Mouse (Mus musculus) cortical plate, adult 2 months (tissue): Measurements from ENCODE around the gene Pola2.

Experiments
- CTCF ChIP-seq: fragments of 200-500 bp; IDR thresholded peaks from 2 replicates; pipeline ENCODE4 v1.5.1; 2011; ENCODE audit warnings: mild to moderate bottlenecking, control low read depth, low read length; ENCODE audit not compliant: insufficient read depth; ENCODE audit errors: extremely low read depth
- POLR2A ChIP-seq: fragments of 200-500 bp; IDR thresholded peaks from 2 replicates; pipeline ENCODE4 v1.6.1; 2011; ENCODE audit warnings: mild to moderate bottlenecking, low read length, control low read depth; ENCODE audit not compliant: insufficient read depth; ENCODE audit errors: extremely low read depth

DNA sequence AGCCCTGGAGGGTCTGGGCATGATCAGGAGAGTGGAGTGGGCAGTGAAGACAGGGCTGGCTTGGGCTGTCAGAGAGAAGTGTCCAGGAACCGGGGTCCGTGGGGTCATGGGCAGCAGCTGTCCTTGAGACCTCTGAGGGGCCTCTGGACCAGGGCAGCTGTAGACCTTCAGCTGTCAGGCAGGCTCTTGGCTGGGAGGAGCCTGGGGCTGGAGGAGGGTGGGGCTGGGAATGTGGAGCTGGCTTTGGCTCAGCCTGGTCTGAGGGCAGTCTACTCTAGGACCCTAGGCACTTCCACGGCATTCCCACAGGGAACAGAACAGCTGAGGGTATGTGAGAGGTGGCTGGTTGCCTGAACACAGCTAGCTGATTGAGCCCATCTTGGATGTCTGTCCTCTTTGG lies 28.7 kb downstream of the Pola2 start:
- TF ChIP-seq CTCF (no peak), POLR2A (no peak)
